14 mouse cellular contexts compared by ENCODE assay signal in genomic region chr3:30546366-30546765, GRCm38 (mm10). TPM values are rescaled to one million over a fixed set of nuclear protein-coding genes. Genes with fewer than 3 reads are reported as not detected.
DNase-seq lines count a peak whose midpoint lies in the region; ATAC-seq and TF ChIP-seq lines count a peak whose summit lies in the region.
"Had no signal": no experiment of that assay in that cellular context is flagged by ENCODE, and none has a peak within 500 bp of the region (broad histone marks: within the 10 kb centered on the region; RNA-seq: fewer than 3 reads in every experiment).

No protein-coding gene starts in this region.

- 0 out of 2 replicates have a peak, but pooled peaks have one; percentile 15 for ATAC-seq in kidney, embryonic 15.5 days (replicated peaks; ENCODE audit: low FRiP score)
- ATAC-seq in heart, embryonic 12.5 days (ENCODE audit: insufficient number of reproducible peaks, low FRiP score) = no peak
- ATAC-seq in heart, embryonic 16.5 days (replicated peaks; ENCODE audit: extremely low read depth, insufficient read depth, low FRiP score) = peak; percentile 56
- ATAC-seq in lung, postnatal 0 days = peak; percentile 56
- ATAC-seq: midbrain, embryonic 15.5 days had no signal

- no peak for DNase-seq in kidney, adult 18-20 months
- DNase-seq in lung, postnatal 0 days (ENCODE audit: low spot score) = no peak
- DNase-seq in frontal cortex, postnatal 10 days (ENCODE audit: low spot score in 2 of 2) = no peak
- DNase-seq in frontal cortex, postnatal 14 days (ENCODE audit: low spot score in 2 of 2) = no peak
- DNase-seq: embryo, embryonic 11 days; liver, embryonic 13.5 days; spleen, adult 18-20 months; thymus, postnatal 4 days had no signal

- no peak for TF ChIP-seq EP300 in lung, postnatal 0 days (IDR thresholded peaks at IDR 0.05)

- no peaks in the 10 kb centered on the region for H3K36me3 ChIP-seq in kidney, embryonic 15.5 days
- H3K36me3 ChIP-seq in heart, embryonic 12.5 days = no peaks in the 10 kb centered on the region
- H3K36me3 ChIP-seq in heart, embryonic 16.5 days (ENCODE audit: control insufficient read depth, insufficient read depth) = no peaks in the 10 kb centered on the region
- H3K36me3 ChIP-seq in lung, postnatal 0 days (ENCODE audit: insufficient read depth, low read length) = no peaks in the 10 kb centered on the region
- H3K36me3 ChIP-seq: forebrain, embryonic 12.5 days; G1E; liver, embryonic 13.5 days; midbrain, embryonic 15.5 days had no signal

- no peak overlapping the region for H3K27ac ChIP-seq in kidney, embryonic 15.5 days
- H3K27ac ChIP-seq in heart, embryonic 12.5 days (ENCODE audit: poor library complexity, severe bottlenecking) = peak overlapping the region; percentile 0
- peak overlapping the region; percentile 17 for H3K27ac ChIP-seq in heart, embryonic 16.5 days (ENCODE audit: low read length)
- no peak overlapping the region for H3K27ac ChIP-seq in lung, postnatal 0 days (ENCODE audit: low read length)
- H3K27ac ChIP-seq: forebrain, embryonic 12.5 days; liver, embryonic 13.5 days; midbrain, embryonic 15.5 days had no signal

- no peak for TF ChIP-seq CTCF in lung, postnatal 0 days (IDR thresholded peaks at IDR 0.05)

- no peak overlapping the region for H3K9ac ChIP-seq in kidney, embryonic 15.5 days
- H3K9ac ChIP-seq in heart, embryonic 12.5 days = 0 out of 2 replicates have a peak overlapping the region, but pooled peaks have one; percentile 22
- no peak overlapping the region for H3K9ac ChIP-seq in heart, embryonic 16.5 days (ENCODE audit: low read length)
- no peak overlapping the region for H3K9ac ChIP-seq in lung, postnatal 0 days (replicated peaks; ENCODE audit: low read depth)
- H3K9ac ChIP-seq: forebrain, embryonic 12.5 days; liver, embryonic 13.5 days; midbrain, embryonic 15.5 days had no signal

- H3K4me2 ChIP-seq in kidney, embryonic 15.5 days = peak overlapping the region; percentile 42
- peak overlapping the region; percentile 62 for H3K4me2 ChIP-seq in heart, embryonic 12.5 days
- H3K4me2 ChIP-seq in heart, embryonic 16.5 days (ENCODE audit: low read depth, low read length) = peak overlapping the region; percentile 58
- peak overlapping the region; percentile 33 for H3K4me2 ChIP-seq in lung, postnatal 0 days (replicated peaks; ENCODE audit: low read depth, low read length)
- H3K4me2 ChIP-seq: forebrain, embryonic 12.5 days; liver, embryonic 13.5 days; midbrain, embryonic 15.5 days had no signal

- no peak overlapping the region for H3K4me3 ChIP-seq in kidney, embryonic 15.5 days (replicated peaks)
- H3K4me3 ChIP-seq in heart, embryonic 12.5 days = peak overlapping the region; percentile 21
- peak overlapping the region; percentile 29 for H3K4me3 ChIP-seq in heart, embryonic 16.5 days (ENCODE audit: low read length)
- peak overlapping the region; percentile 10; the same call in 1 of the 2 replicates for H3K4me3 ChIP-seq in lung, postnatal 0 days (ENCODE audit: low read depth, low read length)
- H3K4me3 ChIP-seq: forebrain, embryonic 12.5 days; liver, embryonic 13.5 days; midbrain, embryonic 15.5 days had no signal

- peaks cover 16% of the 10 kb centered on the region for H3K4me1 ChIP-seq in kidney, embryonic 15.5 days
- peaks cover 20% of the 10 kb centered on the region for H3K4me1 ChIP-seq in heart, embryonic 12.5 days (replicated peaks)
- peaks cover 14% of the 10 kb centered on the region for H3K4me1 ChIP-seq in heart, embryonic 16.5 days (ENCODE audit: control insufficient read depth, insufficient read depth, low read length)
- no peaks in the 10 kb centered on the region; the same call in 1 of the 2 replicates for H3K4me1 ChIP-seq in lung, postnatal 0 days (ENCODE audit: insufficient read depth, low read depth, low read length)
- H3K4me1 ChIP-seq: forebrain, embryonic 12.5 days; liver, embryonic 13.5 days; midbrain, embryonic 15.5 days had no signal

- no peaks in the 10 kb centered on the region for H3K27me3 ChIP-seq in kidney, embryonic 15.5 days
- H3K27me3 ChIP-seq in heart, embryonic 12.5 days (replicated peaks) = no peaks in the 10 kb centered on the region
- H3K27me3 ChIP-seq in heart, embryonic 16.5 days (ENCODE audit: control insufficient read depth, insufficient read depth, low read length) = no peaks in the 10 kb centered on the region
- no peaks in the 10 kb centered on the region for H3K27me3 ChIP-seq in lung, postnatal 0 days (replicated peaks; ENCODE audit: insufficient read depth, low read length)
- H3K27me3 ChIP-seq: forebrain, embryonic 12.5 days; liver, embryonic 13.5 days; midbrain, embryonic 15.5 days had no signal

- 56% methylated on average over 13 of the region's 13 CpGs for WGBS in kidney, embryonic 15.5 days
- WGBS in heart, embryonic 12.5 days = 26% methylated on average over 13 of the region's 13 CpGs
- WGBS in heart, embryonic 16.5 days = 24% methylated on average over 13 of the region's 13 CpGs
- 38% methylated on average over 13 of the region's 13 CpGs for whole genome bisulfite sequencing in lung, postnatal 0 days

- H3K9me3 ChIP-seq in kidney, embryonic 15.5 days (replicated peaks) = no peaks in the 10 kb centered on the region
- no peaks in the 10 kb centered on the region for H3K9me3 ChIP-seq in heart, embryonic 12.5 days (replicated peaks)
- H3K9me3 ChIP-seq in heart, embryonic 16.5 days (replicated peaks; ENCODE audit: control insufficient read depth, low read length) = no peaks in the 10 kb centered on the region
- H3K9me3 ChIP-seq in lung, postnatal 0 days (ENCODE audit: low read length) = no peaks in the 10 kb centered on the region
- H3K9me3 ChIP-seq: forebrain, embryonic 12.5 days; G1E; liver, embryonic 13.5 days; midbrain, embryonic 15.5 days had no signal

RNA-seq across cellular contexts. Expression of gene Mecom, which starts 1.4 kb away (rescaled TPM):
- polyA plus RNA-seq in kidney, embryonic 15.5 days (2015; fragmentation: Nextera tagmentation; extraction: Ambion mirVana) = 66.4 and 72.7 TPM in 2 replicates
- 38.7 and 43.8 TPM in 2 replicates for polyA plus RNA-seq in heart, embryonic 12.5 days (2016; fragmentation: Nextera tagmentation; extraction: Ambion mirVana)
- 12.7 and 17.4 TPM in 2 replicates for polyA plus RNA-seq in heart, embryonic 16.5 days (2015; fragmentation: Nextera tagmentation; extraction: Ambion mirVana)
- polyA plus RNA-seq in lung, postnatal 0 days (2015; fragmentation: Nextera tagmentation; extraction: Ambion mirVana) = 22.4 and 29.5 TPM in 2 replicates
- polyA plus RNA-seq: G1E had no signal

RNA-seq across cellular contexts. Expression of gene Actrt3, which starts 53.4 kb away (rescaled TPM):
- not detected in 2 replicates for polyA plus RNA-seq in kidney, embryonic 15.5 days (2015; fragmentation: Nextera tagmentation; extraction: Ambion mirVana)
- polyA plus RNA-seq in heart, embryonic 12.5 days (2016; fragmentation: Nextera tagmentation; extraction: Ambion mirVana) = not detected in 2 replicates
- polyA plus RNA-seq in heart, embryonic 16.5 days (2015; fragmentation: Nextera tagmentation; extraction: Ambion mirVana) = not detected in 2 replicates
- polyA plus RNA-seq in lung, postnatal 0 days (2015; fragmentation: Nextera tagmentation; extraction: Ambion mirVana) = not detected in 2 replicates
- polyA plus RNA-seq: forebrain, embryonic 12.5 days; G1E; liver, embryonic 13.5 days had no signal

RNA-seq across cellular contexts. Expression of gene Mynn, which starts 55.5 kb away (rescaled TPM):
- 34.3 and 36.0 TPM in 2 replicates for polyA plus RNA-seq in kidney, embryonic 15.5 days (2015; fragmentation: Nextera tagmentation; extraction: Ambion mirVana)
- 23.2 and 25.0 TPM in 2 replicates for polyA plus RNA-seq in heart, embryonic 12.5 days (2016; fragmentation: Nextera tagmentation; extraction: Ambion mirVana)
- polyA plus RNA-seq in heart, embryonic 16.5 days (2015; fragmentation: Nextera tagmentation; extraction: Ambion mirVana) = 21.5 and 28.4 TPM in 2 replicates
- polyA plus RNA-seq in lung, postnatal 0 days (2015; fragmentation: Nextera tagmentation; extraction: Ambion mirVana) = 17.0 and 19.9 TPM in 2 replicates

Comparison
In these comparisons a context has a peak if more than half of its experiments do, and no peak if none do; other contexts are left out.
1. H3K27ac ChIP-seq: peak in heart, embryonic 12.5 days (single experiment) and heart, embryonic 16.5 days (single experiment); none in kidney, embryonic 15.5 days (single experiment) and lung, postnatal 0 days (single experiment).
2. Peak in every context shown above with its lines, with median percentiles within 50 percentile points of each other: H3K4me2 ChIP-seq.